Mouse (Mus musculus) hindbrain, embryonic 14.5 days (tissue): ENCODE data around the gene Dcun1d2. TPM values are rescaled to one million over a fixed set of nuclear protein-coding genes. Genes with fewer than 3 reads are reported as not detected.

Experiments
- ATAC-seq: fragments of 200-750 bp; cut with Nextera tagmentation; 2 replicates; pipeline ENCODE4 v1.8.0; 2017; ENCODE audit warnings: moderate number of reproducible peaks, mild to moderate bottlenecking, moderate TSS enrichment, moderate library complexity; ENCODE audit not compliant: low FRiP score
- DNase-seq: peaks from one replicate; pipeline ENCODE4 v3.0.0-alpha.2; 2015; ENCODE audit warnings: low spot score
- H3K27ac ChIP-seq: fragments of 300-500 bp; sonication (generic); 2 replicates; pipeline ENCODE4 v1.5.1; 2014; ENCODE audit warnings: mild to moderate bottlenecking, moderate library complexity
- H3K27me3 ChIP-seq: fragments of 300-500 bp; sonication (generic); 2 replicates; pipeline ENCODE4 v1.6.1; 2014; ENCODE audit warnings: mild to moderate bottlenecking, low read length, mixed read lengths; ENCODE audit not compliant: control insufficient read depth, insufficient read depth
- H3K36me3 ChIP-seq: fragments of 300-500 bp; sonication (generic); replicated peaks from 2 replicates; pipeline ENCODE4 v1.6.1; 2014; ENCODE audit not compliant: control insufficient read depth, insufficient read depth
- H3K4me1 ChIP-seq: fragments of 300-500 bp; sonication (generic); replicated peaks from 2 replicates; pipeline ENCODE4 v1.6.1; 2014; ENCODE audit warnings: antibody characterized with exemption, low read length, mixed read lengths; ENCODE audit not compliant: control insufficient read depth, insufficient read depth
- H3K4me2 ChIP-seq: fragments of 300-500 bp; sonication (generic); replicated peaks from 2 replicates; pipeline ENCODE4 v1.6.1; 2014; ENCODE audit warnings: mild to moderate bottlenecking, moderate library complexity
- H3K4me3 ChIP-seq: fragments of 300-500 bp; sonication (generic); replicated peaks from 2 replicates; pipeline ENCODE4 v1.5.1; 2014; ENCODE audit warnings: mild to moderate bottlenecking, low read length
- H3K9ac ChIP-seq: fragments of 300-500 bp; sonication (generic); 2 replicates; pipeline ENCODE4 v1.6.1; 2014
- H3K9me3 ChIP-seq: fragments of 300-500 bp; sonication (generic); 2 replicates; pipeline ENCODE4 v1.6.1; 2016; ENCODE audit warnings: low read length; ENCODE audit not compliant: control insufficient read depth
- WGBS: fragments of 180-500 bp; shearing (Covaris S2); extraction: QIAGEN DNeasy Blood & Tissue Kit; methylation state at CpG from one replicate; pipeline ENCODE4 v1.1.7; 2014; 5-methylcytosine and 5-hydroxymethylcytosine counted together
- polyA plus RNA-seq: library from polyadenylated mRNA; unstranded; fragments of >200 nt; fragmentation: Nextera tagmentation; extraction: Ambion mirVana; gene quantifications from 2 replicates; pipeline ENCODE4 v1.2.1, GENCODE M21; 2014

Dcun1d2 gene
- polyA plus RNA-seq, 1 experiment from 2014 or later: 34.1 TPM

GRCm38 (mm10) chr8:13217986-13218385 is 69.9 kb downstream of the Dcun1d2 start:
- no peak overlapping the region for H3K4me2 ChIP-seq
- no peaks in the 10 kb centered on the region for H3K27me3 ChIP-seq
- no peaks in the 10 kb centered on the region for H3K9me3 ChIP-seq
- ATAC-seq (no peak), DNase-seq (no peak)
- H3K4me3 ChIP-seq: no peak overlapping the region
- H3K9ac ChIP-seq: no peak overlapping the region
- peaks cover 9% of the 10 kb centered on the region for H3K4me1 ChIP-seq
- no peak overlapping the region for H3K27ac ChIP-seq
- H3K36me3 ChIP-seq: no peaks in the 10 kb centered on the region

- peaks cover 13% of the 10 kb centered on the region for H3K4me1 ChIP-seq
- no peak overlapping the region for H3K9ac ChIP-seq
- no peak overlapping the region for H3K4me3 ChIP-seq
- H3K27ac ChIP-seq: no peak overlapping the region
- WGBS: 58% methylated on average over 5 of the region's 5 CpGs
- no peaks in the 10 kb centered on the region for H3K36me3 ChIP-seq
- no peak overlapping the region for H3K4me2 ChIP-seq
- no peak for ATAC-seq
- no peaks in the 10 kb centered on the region for H3K27me3 ChIP-seq
- H3K9me3 ChIP-seq: no peaks in the 10 kb centered on the region
- DNase-seq: no peak
These were observed 70.8 kb downstream of the Dcun1d2 start for GRCm38 (mm10) chr8:13217093-13217492.

DNA sequence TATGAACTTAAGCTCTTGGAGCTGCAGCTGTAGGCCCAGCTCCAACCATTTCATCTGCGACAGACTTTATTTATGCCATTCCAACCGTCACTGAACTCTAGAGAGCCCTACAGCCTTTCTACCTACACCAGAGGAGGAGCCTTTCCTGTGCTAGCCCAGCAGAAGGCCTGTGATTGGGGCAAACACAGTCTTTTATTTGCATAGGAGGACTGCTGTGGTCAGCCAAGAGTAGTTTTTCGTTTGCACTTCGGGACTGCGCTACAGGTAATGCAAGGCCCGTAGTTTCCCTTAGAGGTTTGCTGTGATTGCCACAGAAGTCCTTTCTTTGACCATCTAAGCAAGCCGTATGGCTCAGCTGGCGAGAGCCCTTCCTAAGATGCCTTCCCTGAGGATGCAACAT is 71.5 kb downstream of the Dcun1d2 start:
- Histone ChIP-seq H3K9ac (no peak overlapping the region), H3K27me3 (no peaks in the 10 kb centered on the region), H3K9me3 (no peaks in the 10 kb centered on the region), H3K4me2 (no peak overlapping the region), H3K4me1 (peaks cover 13% of the 10 kb centered on the region), H3K36me3 (no peaks in the 10 kb centered on the region), H3K27ac (no peak overlapping the region), H3K4me3 (no peak overlapping the region)
- DNase-seq: no peak
- WGBS: 77% methylated on average over 8 of the region's 8 CpGs
- no peak for ATAC-seq

DNA sequence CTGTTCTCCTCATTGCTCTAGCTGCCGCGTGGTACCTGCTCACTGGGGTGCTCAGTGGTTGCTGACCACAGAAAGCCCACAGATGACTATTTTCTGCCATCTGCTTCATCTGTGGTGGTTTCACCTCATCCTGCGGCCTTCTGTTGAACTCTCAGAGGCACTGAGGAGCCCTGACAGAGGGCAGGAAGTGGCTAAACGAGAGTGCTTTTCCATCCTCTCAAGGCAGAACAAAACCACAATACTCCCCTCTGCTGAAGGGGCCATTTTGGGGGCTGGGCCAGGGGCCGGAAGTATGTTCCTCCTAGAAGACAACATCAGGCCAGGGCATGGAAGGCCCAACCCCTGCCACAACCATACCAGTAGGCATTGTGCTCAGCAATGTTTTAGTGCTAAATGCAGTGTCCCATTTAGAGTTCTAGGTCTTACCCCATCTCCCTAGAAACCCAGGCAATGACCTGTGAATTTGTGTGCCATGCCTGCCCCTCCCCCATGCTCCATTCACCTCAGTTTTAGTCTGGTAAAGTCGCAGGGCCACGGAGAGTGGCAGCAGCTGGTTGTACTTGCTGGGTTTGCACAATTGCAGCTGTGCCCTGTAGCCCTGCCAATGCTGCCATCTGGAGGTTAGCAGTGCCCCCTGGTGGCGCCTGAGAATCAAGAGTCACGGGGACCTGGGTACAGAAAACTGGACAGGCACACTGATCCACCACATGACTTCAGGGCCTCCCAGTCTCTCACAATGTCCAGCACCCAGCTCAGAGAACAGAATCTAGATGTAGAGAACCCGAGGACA is 74.3 kb downstream of the Dcun1d2 start:
- Histone ChIP-seq H3K4me2 (peak overlapping the region; percentile 41; the same call in 1 of the 2 replicates), H3K4me3 (no peak overlapping the region), H3K4me1 (peaks cover 13% of the 10 kb centered on the region), H3K9me3 (no peaks in the 10 kb centered on the region), H3K27me3 (no peaks in the 10 kb centered on the region), H3K9ac (no peak overlapping the region; the same call in 1 of the 2 replicates), H3K36me3 (no peaks in the 10 kb centered on the region), H3K27ac (no peak overlapping the region)
- ATAC-seq: peak; percentile 83
- DNase-seq: peak; percentile 85
- WGBS: 25% methylated on average over 10 of the region's 10 CpGs

DNA sequence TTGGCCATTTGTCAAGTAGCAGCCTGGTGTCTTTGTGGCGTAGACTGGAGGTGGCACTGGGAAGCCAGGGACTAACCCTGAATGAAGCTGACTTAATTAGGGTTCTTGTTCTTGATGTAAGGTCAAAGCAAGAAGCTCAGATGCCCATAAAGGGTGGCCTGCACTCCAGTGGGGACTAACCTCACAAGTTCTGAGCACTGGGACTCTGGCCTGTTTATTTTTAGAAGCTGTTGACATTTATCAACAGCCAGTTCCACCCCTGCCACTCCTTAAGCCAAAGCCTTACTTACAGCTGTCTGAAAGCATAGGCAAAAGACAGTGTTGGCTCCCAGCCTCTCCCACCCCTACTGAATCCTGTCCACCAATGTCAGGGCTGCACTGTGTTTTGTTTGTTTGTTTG is 78.2 kb downstream of the Dcun1d2 start:
- no peak overlapping the region for H3K4me2 ChIP-seq
- ATAC-seq (no peak), DNase-seq (no peak)
- no peak overlapping the region for H3K27ac ChIP-seq
- no peaks in the 10 kb centered on the region for H3K36me3 ChIP-seq
- H3K4me3 ChIP-seq: no peak overlapping the region
- H3K27me3 ChIP-seq: no peaks in the 10 kb centered on the region
- H3K4me1 ChIP-seq: peaks cover 13% of the 10 kb centered on the region
- no peak overlapping the region for H3K9ac ChIP-seq
- no peaks in the 10 kb centered on the region for H3K9me3 ChIP-seq
- 46% methylated on average over 1 of the region's 1 CpGs for WGBS

DNA sequence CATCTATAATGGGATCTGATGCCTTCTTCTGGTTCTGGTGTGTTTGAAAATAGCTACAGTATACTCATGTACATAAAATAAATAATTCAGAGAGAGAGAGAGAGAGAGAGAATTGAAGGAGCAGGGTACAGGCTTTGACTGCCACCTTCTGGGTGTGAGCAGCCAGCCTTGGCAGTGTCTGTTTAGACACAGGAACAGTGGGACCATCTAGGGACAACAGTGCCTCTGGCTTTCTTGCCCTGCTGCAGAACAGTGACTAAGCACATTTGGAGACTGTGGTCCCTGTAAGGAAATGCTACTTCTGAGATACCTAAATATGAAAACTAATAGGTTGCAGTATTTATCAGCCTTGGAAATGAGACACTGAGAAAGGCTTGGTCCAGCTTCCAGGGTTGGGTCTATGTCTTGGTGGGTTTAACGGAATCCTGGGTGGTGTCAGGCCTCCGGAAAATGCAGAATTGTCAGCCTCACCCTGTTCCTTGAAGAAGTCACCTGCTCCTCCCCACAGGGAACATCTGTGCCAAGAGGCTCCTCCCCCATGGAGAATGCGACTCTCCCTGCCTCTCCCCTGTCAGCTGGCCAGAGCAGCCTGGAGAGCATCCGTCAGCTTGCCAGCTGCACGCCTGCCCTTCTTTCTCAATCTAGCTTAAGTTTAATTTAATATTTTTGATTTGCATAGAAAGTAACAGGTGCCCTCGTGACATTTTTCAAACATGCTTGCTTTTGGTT is 79.1 kb downstream of the Dcun1d2 start:
- no peak overlapping the region for H3K9ac ChIP-seq
- H3K4me1 ChIP-seq: peaks cover 11% of the 10 kb centered on the region
- H3K27ac ChIP-seq: no peak overlapping the region
- H3K27me3 ChIP-seq: no peaks in the 10 kb centered on the region
- WGBS: 48% methylated on average over 6 of the region's 6 CpGs
- ATAC-seq (no peak), DNase-seq (no peak)
- no peaks in the 10 kb centered on the region for H3K9me3 ChIP-seq
- no peak overlapping the region for H3K4me3 ChIP-seq
- H3K36me3 ChIP-seq: no peaks in the 10 kb centered on the region
- H3K4me2 ChIP-seq: no peak overlapping the region

- ATAC-seq (no peak), DNase-seq (no peak)
- Histone ChIP-seq H3K36me3 (no peaks in the 10 kb centered on the region), H3K9me3 (no peaks in the 10 kb centered on the region), H3K4me2 (no peak overlapping the region), H3K4me3 (no peak overlapping the region), H3K9ac (no peak overlapping the region), H3K4me1 (no peaks in the 10 kb centered on the region), H3K27ac (no peak overlapping the region), H3K27me3 (peaks cover 22% of the 10 kb centered on the region)
- 58% methylated on average over 5 of the region's 5 CpGs for WGBS
These were observed 81.6 kb downstream of the Dcun1d2 start for GRCm38 (mm10) chr8:13206290-13206689.

Other genes with a start within 250 kb of the Dcun1d2 start
- gene Proz, start 227.2 kb downstream of the Dcun1d2 start, polyA plus RNA-seq: 0.86 and 0.90 TPM in 2 replicates
- 32.9 and 35.2 TPM in 2 replicates for gene Pcid2, start 182.7 kb downstream of the Dcun1d2 start, polyA plus RNA-seq
- gene Cul4a, start 182.5 kb downstream of the Dcun1d2 start, polyA plus RNA-seq: 74.6 and 75.3 TPM in 2 replicates
- gene Lamp1, start 129.0 kb downstream of the Dcun1d2 start, polyA plus RNA-seq: 331 and 347 TPM in 2 replicates
- gene Grtp1, start 87.5 kb downstream of the Dcun1d2 start, polyA plus RNA-seq: 11.7 and 12.6 TPM in 2 replicates
- gene Adprhl1, start 34.0 kb downstream of the Dcun1d2 start, polyA plus RNA-seq: not detected in 2 replicates
- gene Tmco3, start 59 bp upstream of the Dcun1d2 start, polyA plus RNA-seq: 50.1 and 51.4 TPM in 2 replicates
- gene Tfdp1, start 50.6 kb upstream of the Dcun1d2 start, polyA plus RNA-seq: 104 and 110 TPM in 2 replicates
- gene Atp4b, start 108.7 kb upstream of the Dcun1d2 start, polyA plus RNA-seq: not detected in 2 replicates
- gene Grk1, start 117.0 kb upstream of the Dcun1d2 start, polyA plus RNA-seq: not detected in 2 replicates
- gene Tmem255b, start 147.1 kb upstream of the Dcun1d2 start, polyA plus RNA-seq: 0.75 and 1.5 TPM in 2 replicates
- gene Gas6, start 206.4 kb upstream of the Dcun1d2 start, polyA plus RNA-seq: 34.7 and 36.2 TPM in 2 replicates